Mouse (Mus musculus): Measurements from ENCODE around the gene Ythdf2. TPM values are rescaled to one million over a fixed set of nuclear protein-coding genes. Genes with fewer than 3 reads are reported as not detected.

Gene Ythdf2
- total RNA-seq, 2 experiments from 2014 or later, result 27.3 to 27.6 TPM

DNA sequence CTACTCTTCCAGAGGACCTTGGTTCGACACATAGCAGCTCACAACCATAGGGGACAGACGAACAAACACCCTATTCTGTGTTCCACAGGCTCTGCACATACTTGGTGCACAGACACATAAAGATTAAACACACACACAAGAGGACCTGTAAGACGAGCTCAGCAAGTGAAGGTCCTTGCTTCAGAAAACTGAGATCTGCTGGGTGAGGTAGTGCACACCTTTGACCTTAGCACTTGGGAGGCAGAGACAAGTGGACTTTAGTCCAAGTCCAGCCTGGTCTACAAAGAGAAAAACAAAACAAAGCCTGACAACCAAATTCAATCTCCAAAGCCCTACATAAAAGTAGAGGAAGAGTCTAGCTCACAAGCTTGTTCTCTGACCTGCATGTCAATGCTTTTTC, 17.1 kb downstream of the Ythdf2 start:
- TF ChIP-seq CTCF (IDR thresholded peaks at IDR 0.05), result no peak
- DNase-seq, result no peak
- intact Hi-C loops (cut with DNase I), result no loop called here
- H3K27ac ChIP-seq, result no peak overlapping the region
- no peak overlapping the region for H3K4me3 ChIP-seq

DNA sequence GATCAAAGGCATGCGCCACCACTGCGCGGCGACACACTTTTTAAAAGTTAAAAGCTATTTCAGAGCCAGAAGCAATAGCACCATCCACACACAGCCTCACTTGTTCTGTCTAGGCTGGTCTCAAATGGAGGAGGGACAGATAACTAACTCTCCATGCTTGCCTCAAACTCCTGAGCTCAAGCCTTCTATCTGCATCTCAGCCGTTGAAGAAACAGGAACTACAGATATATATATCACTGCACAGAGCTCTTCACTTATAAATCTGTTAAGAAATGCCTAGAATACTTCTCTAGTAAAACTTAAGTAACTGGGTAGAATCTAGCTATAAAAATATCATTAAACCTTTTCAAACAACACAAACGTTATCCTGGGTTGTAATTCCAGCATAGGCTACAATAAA, 17.7 kb downstream of the Ythdf2 start:
- DNase-seq, result no peak
- Histone ChIP-seq H3K4me3 (no peak overlapping the region), H3K27ac (no peak overlapping the region)
- no peak for TF ChIP-seq CTCF (IDR thresholded peaks at IDR 0.05)
- intact Hi-C loops (cut with DNase I), result no loop called here

DNA sequence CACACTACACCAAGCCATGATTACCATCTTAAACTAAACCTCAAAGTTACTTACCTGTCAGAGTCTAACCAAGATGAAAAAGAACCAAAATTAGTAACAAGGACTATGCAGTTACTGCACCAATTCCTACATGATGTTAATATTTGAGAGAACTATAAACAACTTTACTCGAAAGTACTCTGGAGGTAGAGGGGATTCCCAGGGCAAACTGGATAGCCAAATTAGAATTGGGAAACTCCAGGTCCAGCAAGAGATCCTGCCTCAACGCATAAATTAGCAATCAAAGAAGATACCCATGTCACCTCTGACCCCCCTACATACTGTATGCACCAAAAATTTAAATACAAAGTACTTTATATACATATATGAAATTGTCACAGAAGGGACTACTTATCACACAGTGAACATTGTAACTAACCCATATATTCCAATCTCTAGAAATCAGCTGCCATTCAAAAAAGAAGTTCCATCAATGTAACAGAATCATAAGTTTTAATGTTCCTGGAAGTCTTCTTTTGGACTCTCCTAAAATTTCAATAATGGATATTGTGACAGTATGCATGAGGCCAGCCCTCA, 24.2 kb downstream of the Ythdf2 start:
- H3K4me3 ChIP-seq, result no peak overlapping the region
- intact Hi-C loops (cut with DNase I), result no loop called here
- no peak for DNase-seq
- no peak overlapping the region for H3K27ac ChIP-seq
- TF ChIP-seq CTCF (IDR thresholded peaks at IDR 0.05), result no peak

DNA sequence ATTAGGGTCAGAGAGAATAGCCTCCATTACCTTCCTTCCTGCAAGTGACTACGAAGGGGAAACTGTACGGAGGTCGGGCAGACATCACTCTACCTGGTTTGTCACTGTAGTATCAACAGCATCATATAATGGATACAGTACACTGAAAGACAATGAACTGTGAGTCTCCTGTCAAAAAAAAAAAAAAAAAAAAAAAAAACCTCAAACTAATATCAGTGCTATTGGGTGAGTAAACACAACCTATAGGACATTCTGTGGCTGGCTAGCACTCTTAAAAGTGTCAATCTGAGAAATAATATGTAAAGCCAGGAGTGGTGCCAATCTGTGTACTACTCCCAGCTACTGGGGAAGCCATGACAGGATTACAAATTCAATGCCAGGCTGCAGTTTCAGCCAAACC, 28.9 kb downstream of the Ythdf2 start:
- intact Hi-C loops (cut with DNase I), result no loop called here
- Histone ChIP-seq H3K27ac (no peak overlapping the region), H3K4me3 (no peak overlapping the region)
- DNase-seq, result no peak
- no peak for TF ChIP-seq CTCF (IDR thresholded peaks at IDR 0.05)

DNA sequence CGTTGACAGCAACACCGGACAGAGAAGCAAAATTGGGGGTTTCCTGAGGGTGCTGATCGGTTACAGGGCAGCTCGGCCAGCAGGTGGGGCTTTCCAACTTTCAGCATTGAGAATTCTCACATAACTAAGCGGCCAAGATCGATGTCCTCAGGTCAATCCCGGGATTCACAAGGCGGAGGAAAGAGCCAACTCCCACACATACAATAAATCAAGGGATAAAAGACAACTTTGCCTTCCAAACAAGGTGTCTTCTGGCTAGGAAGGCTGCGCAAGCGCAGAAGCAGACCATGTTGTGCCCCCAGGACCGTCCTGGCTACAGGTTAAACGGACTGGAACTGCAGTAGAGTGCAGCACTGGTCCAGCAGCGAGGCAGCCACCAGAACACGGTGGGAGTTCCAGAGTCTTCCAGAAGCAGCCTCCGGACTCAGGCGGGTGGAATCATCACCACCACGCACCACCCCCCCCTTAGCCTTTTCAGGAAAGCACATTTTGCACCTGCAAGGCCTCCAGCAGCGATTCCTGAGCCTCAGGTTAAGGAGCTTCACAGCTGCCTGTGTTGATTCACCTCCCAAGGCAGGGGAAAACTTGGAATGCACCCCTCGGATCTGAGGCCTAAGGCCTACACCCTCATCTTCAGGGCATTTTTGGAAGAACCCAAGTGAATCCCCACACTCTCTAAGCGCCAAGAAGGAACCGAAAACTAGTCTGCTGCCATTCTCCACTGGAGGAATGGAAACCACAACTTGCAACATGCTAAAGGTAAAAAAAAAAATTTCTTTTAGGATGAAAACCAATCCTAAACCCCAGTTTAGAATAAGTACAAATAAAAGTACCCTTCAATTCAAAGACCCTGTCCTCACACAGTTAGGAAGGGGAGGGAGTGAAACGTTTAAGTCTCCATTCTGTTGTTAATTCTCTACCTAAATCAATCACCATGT, 30.1 kb downstream of the Ythdf2 start:
- Histone ChIP-seq H3K4me3 (no peak overlapping the region), H3K27ac (no peak overlapping the region)
- intact Hi-C loops (cut with DNase I), result no loop called here
- TF ChIP-seq CTCF (IDR thresholded peaks at IDR 0.05), result no peak; the same call in 1 of the 2 replicates
- no peak for DNase-seq

DNA sequence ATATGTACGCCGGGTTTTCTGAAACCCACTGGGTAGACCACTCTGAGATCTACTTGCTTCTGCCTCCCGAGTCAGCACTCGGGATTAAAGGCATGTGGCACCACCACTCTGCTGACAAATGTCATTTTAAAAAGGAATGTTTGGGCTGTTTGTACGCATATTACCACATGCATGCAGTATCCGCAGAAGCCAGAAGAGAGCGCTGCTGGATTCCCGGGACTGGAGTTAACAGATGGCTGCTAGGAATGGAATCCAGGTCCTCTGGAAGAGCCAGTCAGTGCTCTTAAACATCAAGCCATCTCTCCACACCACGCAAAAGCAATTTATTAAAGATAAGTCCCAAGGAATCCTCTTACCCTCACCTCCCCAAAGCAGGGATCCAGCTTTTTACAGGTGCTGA, 31.4 kb downstream of the Ythdf2 start:
- intact Hi-C loops (cut with DNase I), result no loop called here

DNA sequence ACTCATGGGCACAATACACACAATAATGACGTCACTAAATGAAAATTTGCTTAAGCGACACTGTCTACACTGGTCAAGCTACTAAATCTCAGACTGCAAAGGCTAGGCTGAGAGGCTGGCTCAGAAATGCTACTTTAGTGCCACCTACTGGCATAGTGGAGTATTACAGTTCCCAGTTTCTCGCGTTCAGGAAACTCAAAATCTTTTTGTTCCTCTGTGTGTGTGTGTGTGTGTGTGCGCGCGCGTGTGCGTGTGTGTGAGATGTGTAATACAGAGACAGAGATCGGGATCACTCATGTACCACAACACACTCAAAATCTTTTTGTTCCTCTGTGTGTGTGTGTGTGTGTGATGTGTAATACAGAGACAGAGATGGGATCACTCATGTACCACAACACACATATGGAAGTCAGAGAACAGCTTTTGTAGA, 33.5 kb downstream of the Ythdf2 start:
- Histone ChIP-seq H3K4me3 (no peak overlapping the region), H3K27ac (no peak overlapping the region)
- intact Hi-C loops (cut with DNase I), result loop anchor here (1.0 to 10.0 kb wide), 2 partner anchors 89 to 314 kb away; no protein-coding TSS in a partner anchor
- peak; percentile 33 for DNase-seq
- TF ChIP-seq CTCF (IDR thresholded peaks at IDR 0.05), result peak; percentile 79

More for the DNA sequence above, 31.4 kb downstream of the Ythdf2 start:
- DNase-seq, result peak; percentile 45
- Histone ChIP-seq H3K27ac (no peak overlapping the region), H3K4me3 (no peak overlapping the region)
- TF ChIP-seq CTCF (IDR thresholded peaks at IDR 0.05), result peak; percentile 58

DNA sequence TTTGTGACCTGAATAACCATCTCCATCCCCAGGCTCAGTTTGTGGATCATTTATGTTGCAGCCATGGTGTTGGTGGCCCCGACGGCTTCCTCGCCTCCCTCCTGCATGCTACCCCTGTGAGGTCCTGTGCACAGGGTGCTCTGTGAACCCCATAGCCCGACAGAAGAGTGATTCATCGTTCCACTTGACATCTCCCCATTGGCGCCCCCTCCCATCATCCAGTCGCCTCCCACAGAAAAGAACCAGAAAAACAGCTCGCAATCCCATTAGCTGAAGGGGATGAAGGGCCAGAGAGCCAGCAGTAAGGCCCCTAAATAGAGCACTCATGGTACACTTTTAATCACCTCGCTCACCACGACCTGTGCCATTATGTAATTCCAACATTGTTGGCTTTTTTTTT, 35.6 kb downstream of the Ythdf2 start:
- DNase-seq, result no peak
- Histone ChIP-seq H3K4me3 (no peak overlapping the region), H3K27ac (no peak overlapping the region)
- no peak for TF ChIP-seq CTCF (IDR thresholded peaks at IDR 0.05)
- intact Hi-C loops (cut with DNase I), result loop anchor here (10.0 kb wide), 1 partner anchor 312 kb away; no protein-coding TSS in a partner anchor

DNA sequence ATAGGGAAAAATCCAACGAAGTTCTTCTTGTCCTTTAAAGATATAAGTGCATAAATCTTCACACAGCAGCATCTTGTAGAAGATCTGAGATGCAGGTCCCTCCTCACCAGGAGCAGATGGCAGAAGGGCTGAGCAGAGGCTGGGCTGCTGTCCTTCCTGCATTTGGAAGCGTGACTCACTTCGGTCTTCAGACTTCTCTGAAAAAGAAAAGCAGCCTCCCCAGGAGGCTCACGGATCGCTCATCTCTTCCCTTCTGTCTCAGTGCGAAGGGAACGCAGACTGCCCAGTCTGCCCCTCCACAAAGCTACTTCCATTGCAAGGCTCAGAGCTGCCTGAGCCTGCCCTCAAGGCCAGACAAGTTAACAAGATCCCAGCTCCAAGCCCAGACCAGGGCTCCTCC, 41.2 kb downstream of the Ythdf2 start:
- H3K4me3 ChIP-seq, result no peak overlapping the region
- intact Hi-C loops (cut with DNase I), result loop anchor here (10.0 kb wide), 1 partner anchor 306 kb away; no protein-coding TSS in a partner anchor
- TF ChIP-seq CTCF (IDR thresholded peaks at IDR 0.05), result no peak
- H3K27ac ChIP-seq, result no peak overlapping the region
- DNase-seq, result no peak

DNA sequence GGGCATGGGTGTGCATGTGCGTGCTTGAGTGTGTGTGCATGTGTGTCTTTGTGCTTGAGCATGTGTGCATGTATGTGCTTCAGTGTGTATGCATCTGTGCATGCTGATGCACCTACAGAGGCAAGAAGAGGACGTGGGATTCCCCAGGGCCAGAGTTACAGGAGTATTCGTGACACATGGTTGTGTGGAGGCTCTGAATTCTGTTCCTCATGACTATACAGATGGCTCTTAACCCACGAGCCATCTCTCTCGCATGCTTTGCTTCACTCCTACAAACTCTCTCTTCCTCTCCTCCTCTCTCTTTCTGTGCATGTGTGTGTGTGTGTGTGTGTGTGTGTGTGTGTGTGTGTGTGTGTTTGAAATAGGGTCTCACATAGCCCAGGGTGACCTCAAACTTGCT, 42.3 kb downstream of the Ythdf2 start:
- intact Hi-C loops (cut with DNase I), result loop anchor here (10.0 kb wide), 1 partner anchor 305 kb away; no protein-coding TSS in a partner anchor
- Histone ChIP-seq H3K27ac (no peak overlapping the region), H3K4me3 (no peak overlapping the region)
- TF ChIP-seq CTCF (IDR thresholded peaks at IDR 0.05), result no peak
- DNase-seq, result no peak

DNA sequence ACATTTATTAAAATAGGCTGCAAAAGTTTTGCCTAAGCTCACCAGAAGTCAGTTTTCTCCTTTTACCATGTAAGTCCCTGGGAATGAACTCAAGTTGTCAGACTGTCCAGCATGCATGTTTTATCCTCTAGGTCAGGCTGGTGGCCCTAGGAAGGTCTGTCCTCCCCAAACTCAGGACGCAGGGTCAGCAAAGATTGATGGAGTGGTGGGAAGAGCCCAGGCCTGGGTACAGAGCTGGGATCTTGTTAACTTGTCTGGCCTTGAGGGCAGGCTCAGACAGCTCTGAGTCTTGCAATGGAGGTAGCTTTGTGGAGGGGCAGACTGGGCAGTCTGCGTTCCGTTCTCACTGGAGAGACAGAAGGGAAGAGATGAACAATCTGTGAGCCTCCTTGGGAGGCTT, 42.8 kb downstream of the Ythdf2 start:
- Histone ChIP-seq H3K27ac (no peak overlapping the region), H3K4me3 (no peak overlapping the region)
- no peak for TF ChIP-seq CTCF (IDR thresholded peaks at IDR 0.05)
- DNase-seq, result no peak
- intact Hi-C loops (cut with DNase I), result no loop called here

DNA sequence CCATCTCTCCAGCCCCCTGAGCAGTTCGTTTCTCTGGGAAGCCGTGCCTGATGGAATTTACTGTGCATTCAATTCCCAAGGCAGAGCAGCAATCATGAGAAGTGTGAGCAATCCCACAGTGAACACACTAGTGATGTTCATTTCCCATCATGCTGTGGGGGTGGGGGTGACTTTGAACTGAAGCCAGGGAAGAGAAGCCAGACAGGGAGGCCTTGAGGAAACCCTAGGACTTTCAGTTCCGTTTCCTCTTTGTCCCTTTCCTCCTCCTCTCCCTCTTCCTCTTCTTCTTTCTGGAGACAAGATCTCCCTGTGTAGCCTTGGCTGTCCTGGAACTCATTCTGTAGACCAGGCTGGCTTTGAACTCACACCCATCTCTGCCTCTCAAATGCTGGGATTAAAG, 44.7 kb downstream of the Ythdf2 start:
- no peak for DNase-seq
- TF ChIP-seq CTCF (IDR thresholded peaks at IDR 0.05), result no peak
- no peak overlapping the region for H3K27ac ChIP-seq
- H3K4me3 ChIP-seq, result no peak overlapping the region
- intact Hi-C loops (cut with DNase I), result no loop called here
